Mouse (Mus musculus) cortical plate, adult 2 months (tissue): ENCODE data around the gene Upk1b.

Experiments used
- CTCF ChIP-seq: fragments of 200-500 bp; IDR thresholded peaks from 2 replicates; pipeline ENCODE4 v1.5.1; 2011; ENCODE audit warnings: mild to moderate bottlenecking, control low read depth, low read length; ENCODE audit not compliant: insufficient read depth; ENCODE audit errors: extremely low read depth
- POLR2A ChIP-seq: fragments of 200-500 bp; IDR thresholded peaks from 2 replicates; pipeline ENCODE4 v1.6.1; 2011; ENCODE audit warnings: mild to moderate bottlenecking, low read length, control low read depth; ENCODE audit not compliant: insufficient read depth; ENCODE audit errors: extremely low read depth

GRCm38 (mm10) chr16:38774964-38775746 lies 25.0 kb downstream of the Upk1b start:
- TF ChIP-seq CTCF (no peak), POLR2A (no peak)
